Mouse (Mus musculus) urinary bladder, postnatal 10 days (tissue): ENCODE results near the gene Kcnip3.

Source experiments
- DNase-seq: peaks from one replicate; pipeline ENCODE4 v3.0.0; 2022; ENCODE audit warnings: low spot score

Gene Kcnip3

DNA sequence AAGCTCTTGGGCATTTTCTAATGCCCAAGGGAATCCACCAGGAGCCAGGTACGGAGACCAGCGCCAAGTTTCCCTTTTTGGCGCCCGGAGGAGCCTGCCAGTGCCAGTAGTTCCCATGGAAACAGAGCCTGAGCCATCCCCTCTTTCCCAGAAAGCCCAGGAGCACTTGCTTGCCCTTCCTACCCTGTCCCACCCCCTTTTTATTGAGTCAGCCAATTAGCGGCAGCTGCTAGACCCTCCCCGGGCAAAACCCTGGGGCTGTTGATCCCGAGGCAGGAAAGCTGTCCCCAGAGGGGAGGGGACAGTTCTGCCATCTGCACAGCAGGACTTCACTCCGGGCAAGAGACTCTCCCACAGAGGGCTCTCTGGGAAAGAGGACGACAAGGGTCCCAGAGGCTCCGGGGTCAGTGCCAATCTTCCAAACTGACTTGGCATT, at the start of gene Kcnip3:
Gene Kcnip3 (minus strand): TSS at position 89 of the 436 bp plus-strand sequence.
- no peak for DNase-seq

DNA sequence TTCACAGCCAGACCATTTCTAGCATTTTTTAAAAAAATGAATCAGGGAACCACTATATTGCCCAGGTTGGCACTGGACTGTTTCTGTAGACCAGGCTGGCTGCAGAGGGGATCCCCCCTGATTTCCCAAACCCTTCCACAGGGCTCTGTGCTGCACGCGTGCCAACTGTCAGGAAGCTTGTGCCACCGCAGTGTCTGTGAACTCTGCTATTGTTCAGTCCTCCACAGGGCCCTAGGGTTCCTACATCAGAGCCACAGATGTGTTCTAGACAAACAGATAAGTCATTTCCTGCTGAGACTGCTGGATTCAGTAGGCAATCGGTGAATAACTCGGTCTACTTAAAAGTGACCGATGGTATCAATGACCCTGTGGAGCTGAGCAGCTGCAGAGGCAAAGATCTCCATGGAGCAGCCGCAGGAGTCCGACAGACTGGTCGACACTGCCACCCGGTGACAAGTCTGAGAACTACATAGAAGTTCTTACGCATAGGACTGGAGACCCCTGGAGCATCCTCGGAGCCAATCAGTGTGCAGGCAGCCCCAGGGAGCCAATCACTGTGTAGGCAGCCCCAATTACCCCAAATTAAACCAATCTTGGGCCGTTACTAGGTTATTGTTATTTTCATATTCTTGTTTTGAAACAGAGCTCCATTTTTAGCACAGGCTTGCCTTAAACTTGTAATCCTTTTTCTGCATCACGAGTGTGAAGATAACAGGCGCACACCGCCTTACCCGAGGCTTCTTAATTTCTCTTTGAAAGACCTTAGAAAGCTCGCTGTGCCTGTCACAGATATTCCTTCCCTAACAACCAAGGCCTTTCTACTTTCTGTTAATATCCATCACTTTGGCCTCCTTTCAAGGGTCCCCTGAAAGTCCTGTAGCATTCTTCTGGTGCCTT, 37.4 kb upstream of the Kcnip3 start:
- DNase-seq = no peak

DNA sequence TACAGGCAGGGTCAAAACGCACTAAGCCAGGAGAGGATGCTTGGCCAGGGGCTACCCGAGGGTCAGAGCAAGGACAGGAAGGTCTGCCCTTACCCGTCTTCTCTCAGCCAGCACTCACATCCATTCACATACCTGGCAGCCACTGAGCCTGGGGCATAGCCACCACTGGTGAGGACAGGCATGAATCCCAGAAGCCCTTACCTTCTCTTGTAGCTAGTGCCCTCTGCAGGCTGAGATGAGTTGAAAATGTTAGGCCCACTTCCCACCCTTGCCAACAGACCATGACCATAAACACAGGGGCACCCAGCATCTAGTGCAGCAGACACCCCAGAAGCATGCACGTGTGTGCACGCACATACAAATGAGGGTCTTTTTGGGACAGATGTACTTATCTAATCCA, 29.2 kb upstream of the Kcnip3 start:
- no peak for DNase-seq

DNA sequence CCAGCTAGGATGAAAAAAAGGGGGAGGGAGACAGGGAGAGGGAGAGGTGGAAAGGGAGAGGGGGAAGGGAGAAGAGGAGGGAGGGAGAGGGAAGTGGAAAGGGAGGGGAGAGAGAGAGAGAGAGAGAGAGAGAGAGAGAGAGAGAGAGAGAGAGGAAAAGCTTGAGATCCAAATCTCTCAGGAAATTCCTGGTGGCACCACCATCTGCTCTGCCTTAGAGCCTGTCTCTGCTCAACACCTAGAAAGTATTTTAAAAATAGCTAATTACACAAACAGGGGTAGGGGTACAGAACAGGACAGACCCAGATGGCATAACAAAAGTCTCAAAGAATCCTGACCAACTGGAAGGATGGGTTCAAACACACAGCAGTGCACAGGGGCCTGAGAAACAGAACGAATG, 28.6 kb upstream of the Kcnip3 start:
- DNase-seq = no peak

DNA sequence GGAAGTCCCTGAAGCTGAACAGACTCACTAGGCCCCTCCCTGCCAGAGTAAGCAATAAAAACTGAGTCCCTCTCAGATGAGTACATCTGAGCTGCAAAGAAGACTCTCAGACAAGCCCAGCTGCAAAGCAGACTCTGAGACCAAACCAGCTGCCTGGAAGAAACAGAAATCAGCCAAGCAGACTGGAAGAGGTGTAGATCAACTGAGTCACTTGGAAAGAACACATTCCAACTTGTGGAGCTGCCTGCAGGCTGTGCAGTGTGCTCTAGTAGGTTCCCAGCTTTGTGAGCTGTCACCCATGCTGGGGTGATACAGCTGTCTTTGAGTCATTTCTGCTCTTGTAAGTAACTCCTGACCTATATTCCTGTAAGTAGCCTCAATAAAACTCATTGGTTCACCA, 27.8 kb upstream of the Kcnip3 start:
- no peak for DNase-seq

DNA sequence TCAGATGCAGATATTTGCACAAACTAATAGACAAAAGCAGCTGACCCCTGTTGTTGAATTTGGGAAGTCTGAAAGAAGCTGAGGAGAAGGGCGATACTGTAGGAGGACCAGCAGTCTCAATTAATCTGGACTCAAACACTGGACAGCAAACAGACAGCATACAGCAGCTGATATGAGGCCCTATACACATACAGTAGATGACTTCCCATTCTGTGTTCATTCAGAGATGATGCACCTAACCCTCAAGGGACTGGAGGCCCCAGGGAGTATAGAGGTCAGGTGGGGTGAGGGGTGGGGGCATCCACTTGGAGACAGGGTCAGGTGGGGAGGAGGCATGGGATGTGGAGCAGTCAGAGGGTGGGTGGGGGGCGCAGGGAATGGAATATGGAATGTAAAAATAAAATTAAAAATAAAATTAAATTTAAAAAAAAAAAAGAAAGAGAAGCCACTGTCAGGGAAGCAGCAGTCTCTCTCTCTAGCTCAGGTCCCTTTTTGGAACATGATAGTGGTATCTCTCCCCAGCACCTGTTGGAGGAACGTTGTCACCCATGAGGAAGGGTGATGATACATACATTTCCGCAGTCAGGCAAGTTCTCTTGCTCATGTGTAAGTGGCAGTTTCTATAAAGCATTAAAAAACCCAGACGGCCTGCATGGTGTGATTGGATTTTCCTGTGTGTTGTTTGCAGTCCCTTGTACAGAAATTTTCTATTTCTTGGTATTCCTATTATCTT, 26.6 kb upstream of the Kcnip3 start:
- DNase-seq = no peak

DNA sequence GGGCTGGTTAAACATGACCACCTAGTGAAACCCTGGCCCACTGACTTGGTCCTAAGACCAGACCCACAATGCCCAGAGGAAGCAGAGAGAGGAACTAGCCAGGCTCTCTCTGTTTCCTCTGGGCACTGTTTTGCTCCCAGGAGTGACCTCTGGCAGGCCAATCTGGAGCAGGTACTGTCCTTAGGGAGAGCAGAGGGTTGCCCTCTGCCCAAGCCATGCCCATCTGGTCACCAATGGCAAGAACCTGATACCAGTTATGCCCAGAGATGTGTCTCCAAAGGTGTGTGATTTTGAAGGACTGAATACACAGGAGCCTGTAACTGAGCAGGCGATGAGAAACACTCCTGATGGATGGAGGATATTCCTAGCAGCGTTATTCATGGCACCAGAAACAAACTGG, 19.8 kb upstream of the Kcnip3 start:
- no peak for DNase-seq

DNA sequence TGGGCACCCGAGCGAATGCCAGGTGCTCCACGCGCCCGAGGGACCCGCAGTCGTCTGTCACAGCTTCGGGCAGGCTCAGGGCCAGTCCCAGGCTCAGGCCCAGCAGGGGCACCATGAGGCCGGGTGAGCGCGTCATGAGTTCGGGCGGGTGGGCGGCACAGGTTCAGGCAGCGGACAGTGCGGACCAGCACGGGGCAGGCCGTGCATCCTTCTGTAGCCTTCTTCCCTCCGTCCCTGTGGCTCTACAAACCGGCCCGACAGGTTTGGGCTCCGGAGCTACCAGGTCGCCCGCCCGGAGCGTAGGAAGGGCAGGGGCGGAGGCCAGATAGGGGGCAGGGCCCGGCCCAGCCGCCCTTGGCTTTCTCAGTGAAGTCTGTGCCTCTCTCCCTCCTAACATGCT, 19.3 kb upstream of the Kcnip3 start, which contains the start of gene Prom2:
Gene Prom2 (minus strand): TSS at position 283 of the 400 bp plus-strand sequence.
- no peak for DNase-seq

DNA sequence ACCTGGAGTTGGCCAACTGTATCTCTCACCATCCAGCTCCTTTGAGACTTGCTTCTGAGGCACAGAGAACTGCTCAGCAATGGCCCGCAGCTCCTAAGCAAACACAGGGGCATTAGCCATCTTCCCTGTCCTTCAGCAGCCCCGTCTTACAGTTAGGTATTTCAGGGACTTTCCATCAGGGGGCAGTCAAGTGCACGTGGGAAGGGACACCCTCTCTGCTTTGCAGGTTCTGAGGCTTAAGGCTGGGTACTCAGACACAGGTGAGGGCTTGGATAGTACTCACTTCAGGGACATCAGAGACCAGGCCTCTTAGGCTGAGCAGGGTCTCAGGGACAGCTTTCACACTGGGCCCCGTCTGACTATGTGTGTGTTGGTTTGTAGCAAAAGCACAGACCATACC, 17.6 kb upstream of the Kcnip3 start:
- no peak for DNase-seq

DNA sequence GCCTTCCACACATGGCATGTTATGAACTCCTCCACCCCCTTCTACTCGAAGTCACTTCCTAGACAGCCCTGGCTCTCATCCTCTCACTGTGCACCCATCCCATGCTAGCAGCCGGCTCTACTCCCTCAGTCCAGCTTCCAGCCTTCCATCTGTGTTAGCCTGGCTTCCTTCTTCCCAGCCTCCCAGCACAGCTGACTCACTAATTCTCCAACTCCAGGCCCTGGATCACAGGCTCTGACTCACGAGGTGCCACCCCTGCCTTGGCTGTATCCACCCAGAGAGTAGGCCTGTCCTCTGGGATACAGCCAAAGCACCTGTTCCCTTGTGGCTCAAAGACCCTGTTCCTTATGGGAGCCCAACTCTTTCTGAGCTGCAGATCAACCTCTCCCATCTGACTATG, 15.7 kb upstream of the Kcnip3 start:
- DNase-seq = no peak

DNA sequence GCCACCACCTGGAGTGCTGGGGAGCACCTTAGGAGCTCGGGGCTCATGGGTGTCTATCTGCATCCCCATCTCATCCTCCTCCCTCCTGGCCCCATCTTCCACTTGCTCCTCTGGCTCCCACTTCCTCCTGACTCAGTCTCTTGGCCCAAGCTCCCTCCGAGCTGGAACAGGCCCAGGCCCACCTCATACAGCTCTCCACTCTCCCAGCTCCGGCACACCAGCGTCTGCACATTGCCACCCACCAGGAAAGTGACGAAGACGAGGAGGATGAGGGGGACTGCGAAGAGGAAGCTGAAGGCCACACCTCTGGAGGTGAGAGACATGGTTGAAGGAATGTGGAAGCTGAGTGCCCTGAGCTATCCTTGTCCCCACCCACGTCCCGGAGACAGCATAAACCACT, 13.5 kb upstream of the Kcnip3 start:
- DNase-seq = no peak

DNA sequence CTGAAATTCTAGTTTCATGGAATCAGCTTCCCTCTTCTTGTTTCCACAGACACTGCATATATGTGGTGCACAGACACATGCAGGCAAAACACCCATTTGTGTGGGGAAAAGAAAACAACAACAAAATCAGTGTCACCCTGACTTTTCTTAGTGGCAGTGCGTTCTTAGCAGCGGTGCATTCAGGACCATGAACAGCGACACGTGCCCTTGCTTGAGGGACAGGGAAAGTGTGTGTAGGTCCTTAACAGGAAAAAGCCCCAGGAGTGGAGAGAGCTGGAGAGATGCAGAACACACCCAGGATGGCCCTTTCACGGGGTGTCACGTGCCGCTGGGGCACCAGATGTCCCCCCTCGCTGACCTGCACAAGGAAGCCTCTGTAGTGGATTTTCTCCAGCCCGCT, 10.5 kb upstream of the Kcnip3 start:
- DNase-seq = no peak

DNA sequence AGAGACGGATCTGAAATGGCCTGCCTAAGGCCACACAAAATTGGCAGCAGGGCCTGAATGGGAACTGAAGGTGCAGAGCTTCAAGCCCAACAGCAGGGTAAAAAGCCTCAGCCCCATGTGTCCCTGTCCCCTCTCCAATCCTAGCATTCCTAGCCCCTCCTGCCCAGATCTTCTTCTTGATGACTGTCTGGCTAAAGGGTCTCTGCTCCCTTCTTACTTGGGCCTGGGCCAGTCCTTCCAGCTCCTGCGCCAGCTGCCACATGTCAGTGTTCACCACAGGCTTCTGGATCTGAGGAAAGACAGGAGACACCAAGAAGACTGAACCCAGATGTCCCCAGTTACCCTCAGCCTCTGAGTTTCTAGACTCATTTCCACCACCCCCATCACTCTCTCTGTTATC, 9.7 kb upstream of the Kcnip3 start:
- DNase-seq = no peak

DNA sequence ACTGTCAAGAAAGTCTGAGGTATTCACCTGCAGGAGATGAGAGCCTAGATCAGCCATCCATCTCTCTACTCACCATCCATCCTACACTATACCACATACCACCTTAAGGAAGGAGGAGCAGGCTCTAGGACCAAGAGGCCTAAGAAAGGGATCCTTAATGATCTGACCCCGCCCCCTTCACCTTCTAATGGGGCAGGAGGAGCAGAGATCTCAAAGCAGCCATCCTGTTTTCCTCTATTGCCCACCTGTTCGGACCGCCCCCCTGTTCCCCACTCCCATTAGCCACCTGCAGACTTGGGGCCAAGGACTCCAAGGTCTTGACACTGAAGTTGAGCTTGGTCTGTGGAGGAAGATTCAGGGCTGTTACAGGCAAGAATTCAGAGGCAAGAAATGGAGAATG, 8.5 kb upstream of the Kcnip3 start:
- no peak for DNase-seq

DNA sequence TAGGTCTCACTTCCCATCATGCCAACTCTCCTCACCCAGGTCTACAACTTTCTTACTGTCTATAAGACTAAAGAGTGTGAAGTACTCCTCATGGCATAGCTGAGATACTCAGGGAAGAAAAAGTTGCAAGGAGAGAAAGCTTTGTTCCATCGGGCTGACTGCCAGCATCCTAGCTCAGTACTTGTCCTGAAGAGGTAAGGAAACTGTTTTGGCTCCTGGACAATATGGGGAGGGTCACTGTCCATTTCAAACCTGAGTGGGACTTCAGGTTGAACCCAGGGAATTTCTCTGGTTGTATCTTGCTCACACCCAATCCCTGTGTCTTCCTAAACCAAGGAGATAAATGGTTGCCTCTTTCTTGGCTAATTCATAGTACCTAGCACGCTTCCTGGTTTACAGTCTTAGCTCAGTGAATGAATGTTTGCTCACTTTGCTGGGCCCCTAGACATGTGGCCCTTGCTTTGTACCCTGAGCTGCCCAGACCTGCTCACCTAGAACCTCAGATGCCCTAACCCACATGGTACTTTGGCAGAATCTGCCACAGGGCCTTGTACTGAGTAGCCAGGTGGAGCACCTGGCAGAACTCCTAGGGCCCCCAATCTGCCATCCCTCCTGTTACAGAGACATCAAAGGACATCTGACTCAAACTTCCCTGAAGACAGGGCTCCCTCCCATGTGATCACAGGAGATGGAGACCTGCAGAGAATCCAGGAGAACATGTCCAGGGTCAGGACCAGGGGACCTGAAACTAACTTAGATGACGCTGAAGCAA, 3.3 kb upstream of the Kcnip3 start:
- no peak for DNase-seq

DNA sequence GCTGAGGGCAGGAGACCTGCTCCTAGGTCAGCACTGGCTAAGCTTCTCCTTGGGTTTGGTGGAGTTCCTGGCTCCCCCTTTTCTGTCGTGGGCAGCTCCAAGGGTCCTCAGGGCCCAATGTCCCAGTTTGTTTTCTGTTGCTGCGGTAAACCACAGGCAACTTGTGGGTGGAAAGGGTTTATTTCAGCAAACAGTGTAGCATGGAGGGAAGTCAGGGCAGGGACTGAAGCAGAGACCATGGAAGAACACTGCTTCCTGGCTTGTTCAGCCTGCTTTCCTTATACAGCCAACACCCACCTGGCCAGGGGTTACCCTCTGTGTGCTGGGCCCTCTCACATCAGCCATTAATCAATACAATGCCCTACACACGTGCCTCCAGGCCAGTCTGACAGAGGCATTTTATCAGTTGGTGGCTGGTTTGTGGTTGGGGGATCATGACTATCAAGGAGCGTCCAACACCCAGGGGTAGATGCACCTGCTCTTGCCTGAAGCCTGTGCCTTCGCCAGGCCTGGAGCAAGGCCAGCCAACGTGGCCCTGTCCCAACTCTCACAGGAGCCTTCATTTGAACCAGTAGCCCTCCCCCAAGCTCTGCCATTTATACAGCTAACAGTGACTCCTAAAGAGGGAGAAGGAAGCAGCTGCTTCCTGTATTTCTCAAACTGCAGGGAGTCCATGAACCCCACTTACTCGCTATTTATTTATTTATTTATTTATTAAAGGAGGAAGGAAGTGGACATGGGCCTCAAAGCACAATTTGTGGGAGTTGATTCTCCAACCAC, 2.2 kb upstream of the Kcnip3 start:
- DNase-seq = no peak

DNA sequence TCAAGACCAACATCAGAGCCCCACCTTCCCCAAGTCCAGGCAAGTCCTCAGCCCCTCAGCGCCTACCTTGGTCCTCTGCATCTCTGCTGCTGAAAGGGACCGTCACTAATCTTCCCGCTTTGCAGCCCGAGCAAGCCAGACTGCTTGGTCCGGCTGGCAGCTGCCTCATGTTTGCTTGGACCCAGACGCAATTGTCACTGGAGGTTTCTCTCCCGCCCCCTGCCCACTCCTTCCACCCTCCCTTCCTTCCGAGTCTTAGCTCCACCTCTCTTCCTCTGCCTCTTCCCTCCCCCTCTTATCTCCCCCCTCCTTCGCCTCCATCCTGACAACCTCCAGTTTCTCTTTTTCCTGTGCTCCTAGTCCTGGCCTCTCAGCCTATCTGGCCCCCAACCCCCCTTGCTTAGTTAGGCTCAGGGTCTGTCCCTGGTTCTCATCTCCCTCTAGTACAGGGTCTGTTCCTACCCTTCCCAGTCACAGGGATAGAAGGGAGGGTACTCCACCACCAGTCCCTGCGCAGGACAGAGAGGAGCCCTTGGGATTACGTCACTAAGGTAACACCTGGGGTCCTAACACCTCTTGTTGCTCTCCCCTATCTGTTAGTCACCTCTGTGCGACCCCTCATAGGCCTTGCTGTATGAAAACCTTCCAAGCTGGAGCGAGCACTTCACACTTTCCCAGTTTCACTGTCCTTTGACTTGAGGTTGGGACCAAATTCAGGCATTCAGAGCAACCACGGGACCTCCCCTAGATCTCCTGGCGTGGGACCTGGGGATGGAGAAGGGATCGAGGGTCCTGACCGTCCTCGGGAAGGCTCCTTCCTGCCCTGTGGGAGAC, 505 bp downstream of the Kcnip3 start:
- no peak for DNase-seq

DNA sequence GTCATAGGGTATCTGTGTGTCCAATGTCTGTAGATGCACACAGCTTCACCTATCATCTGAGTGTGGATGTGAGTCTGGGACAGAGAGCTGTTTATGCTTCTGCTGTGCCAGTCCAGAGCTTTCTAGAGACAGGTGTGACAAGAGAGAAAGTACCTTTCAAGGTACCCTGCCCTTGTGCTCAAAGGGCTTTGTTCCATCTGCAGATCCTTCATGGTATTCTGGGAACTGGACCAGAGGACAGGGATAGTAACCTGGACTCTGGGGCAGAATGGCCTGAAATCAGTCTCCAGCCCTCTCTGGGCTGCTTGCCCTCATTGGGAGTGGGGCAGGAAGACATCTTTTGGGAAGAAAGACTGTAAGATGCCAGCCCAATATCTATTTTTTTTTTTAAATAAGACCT, 1.8 kb downstream of the Kcnip3 start:
- DNase-seq = no peak

DNA sequence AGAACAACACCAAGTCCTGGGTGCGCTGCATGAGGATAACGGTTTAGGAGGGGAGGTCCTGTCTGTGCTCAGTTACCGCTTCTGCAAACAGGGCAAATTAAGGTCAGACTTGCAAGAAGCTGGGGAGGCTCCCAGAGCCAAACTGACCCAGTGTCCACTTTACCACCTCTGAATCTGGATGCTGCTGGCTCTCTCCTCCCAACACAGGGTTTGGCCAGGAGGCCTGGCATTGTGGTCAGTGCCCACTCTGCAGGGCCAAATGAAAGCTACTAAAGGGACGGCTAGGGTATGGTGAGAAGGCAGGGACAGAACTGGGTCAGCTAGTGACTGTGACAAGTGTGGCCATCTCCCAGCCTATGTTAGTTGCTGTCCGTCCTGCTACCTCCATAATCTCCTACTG, 2.6 kb downstream of the Kcnip3 start:
- no peak for DNase-seq

DNA sequence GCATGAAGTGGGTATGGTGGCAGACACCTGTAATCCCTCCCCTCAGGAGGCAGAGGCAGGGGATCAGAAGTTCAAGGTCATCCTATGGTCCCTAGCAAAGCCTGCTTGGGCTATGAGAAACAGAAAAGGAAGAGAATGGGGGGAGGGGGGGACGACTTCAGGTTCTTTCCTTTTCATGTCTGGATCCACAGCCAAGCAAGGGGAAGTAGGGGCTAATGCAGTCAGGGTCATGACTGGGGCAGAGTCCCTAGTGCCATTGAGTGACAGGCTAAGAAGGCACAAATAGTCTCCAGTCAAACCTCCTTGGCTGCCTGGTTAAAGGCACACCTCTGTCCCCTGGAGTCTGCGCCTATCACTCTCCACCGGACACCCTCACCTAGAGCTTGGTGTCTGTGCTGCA, 3.1 kb downstream of the Kcnip3 start:
- no peak for DNase-seq

DNA sequence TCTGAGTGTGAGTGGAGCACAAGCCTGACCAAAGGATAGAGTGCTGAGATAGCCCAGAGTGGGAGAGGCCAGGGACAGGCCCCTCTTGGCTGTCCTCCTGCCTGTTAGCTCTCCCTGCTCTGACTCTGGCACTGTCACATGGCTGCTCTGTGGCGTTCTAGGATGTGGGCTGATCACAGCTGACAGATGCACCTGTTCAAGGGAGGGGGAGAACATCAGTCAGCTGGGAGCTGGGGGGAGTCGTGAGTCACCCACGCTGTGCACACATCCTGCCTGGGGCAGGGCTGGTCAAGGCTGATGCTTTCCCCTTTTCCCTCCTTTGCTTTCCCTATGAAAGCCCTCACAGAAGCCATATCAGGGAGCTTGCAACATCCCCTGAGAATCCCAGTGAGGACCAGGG, 3.6 kb downstream of the Kcnip3 start:
- no peak for DNase-seq
